Mouse (Mus musculus): ENCODE results near the gene Gm45711. TPM values are rescaled to one million over a fixed set of nuclear protein-coding genes. Genes with fewer than 3 reads are reported as not detected.

Gene Gm45711
- polyA plus RNA-seq, 1 experiment from 2014 or later = not detected

GRCm38 (mm10) chr8:104340233-104341105 lies 30.6 kb upstream of the Gm45711 start:
- peak; percentile 70 for TF ChIP-seq CTCF (IDR thresholded peaks at IDR 0.05; ENCODE audit: low read depth)
- WGBS = under 1% methylated on average over 47 of the region's 54 CpGs
- H3K27ac ChIP-seq = peak overlapping the region; percentile 90
- peak; percentile 72 for ATAC-seq (replicated peaks; ENCODE audit: low FRiP score, low read depth)
- H3K4me2 ChIP-seq (ENCODE audit: low read length) = peak overlapping the region; percentile 87
- H3K9ac ChIP-seq (ENCODE audit: low read depth, low read length) = peak overlapping the region; percentile 83
- no peaks in the 10 kb centered on the region for H3K27me3 ChIP-seq (ENCODE audit: insufficient read depth, low read length)
- peak; percentile 91 for DNase-seq (ENCODE audit: low spot score)
- peak overlapping the region; percentile 67 for H3K4me3 ChIP-seq (replicated peaks; ENCODE audit: low read depth, low read length)
- H3K36me3 ChIP-seq (ENCODE audit: insufficient read depth, low read length) = peaks cover 3% of the 10 kb centered on the region; the same call in 1 of the 2 replicates
- H3K4me1 ChIP-seq (replicated peaks; ENCODE audit: insufficient read depth, low read length) = 0 out of 2 replicates have a peak, but pooled peaks cover 12% of the 10 kb centered on the region
- no peaks in the 10 kb centered on the region for H3K9me3 ChIP-seq (replicated peaks; ENCODE audit: low read length)

GRCm38 (mm10) chr8:104339983-104340232 lies 30.0 kb upstream of the Gm45711 start:
- DNase-seq (ENCODE audit: low spot score) = no peak
- Histone ChIP-seq H3K4me2 (ENCODE audit: low read length) (peak overlapping the region; percentile 87), H3K9ac (ENCODE audit: low read depth, low read length) (peak overlapping the region; percentile 83), H3K4me3 (replicated peaks; ENCODE audit: low read depth, low read length) (peak overlapping the region; percentile 67), H3K4me1 (replicated peaks; ENCODE audit: insufficient read depth, low read length) (0 out of 2 replicates have a peak, but pooled peaks cover 12% of the 10 kb centered on the region), H3K27me3 (ENCODE audit: insufficient read depth, low read length) (no peaks in the 10 kb centered on the region), H3K36me3 (ENCODE audit: insufficient read depth, low read length) (no peaks in the 10 kb centered on the region), H3K27ac (peak overlapping the region; percentile 90; the same call in 1 of the 2 replicates), H3K9me3 (replicated peaks; ENCODE audit: low read length) (no peaks in the 10 kb centered on the region)
- ATAC-seq (replicated peaks; ENCODE audit: low FRiP score, low read depth) = 0 out of 2 replicates have a peak, but pooled peaks have one; percentile 1
- WGBS = 3% methylated on average over 6 of the region's 6 CpGs
- no peak for TF ChIP-seq CTCF (IDR thresholded peaks at IDR 0.05; ENCODE audit: low read depth)

- no peak for ATAC-seq (replicated peaks; ENCODE audit: low FRiP score, low read depth)
- Histone ChIP-seq H3K4me3 (replicated peaks; ENCODE audit: low read depth, low read length) (peak within 1 kb of the TSS; percentile 67), H3K9ac (ENCODE audit: low read depth, low read length) (peak within 1 kb of the TSS; percentile 83), H3K4me2 (ENCODE audit: low read length) (peak within 1 kb of the TSS; percentile 87), H3K9me3 (replicated peaks; ENCODE audit: low read length) (no peaks in the 10 kb centered on the region), H3K27me3 (ENCODE audit: insufficient read depth, low read length) (no peaks in the 10 kb centered on the region), H3K36me3 (ENCODE audit: insufficient read depth, low read length) (no peaks in the 10 kb centered on the region), H3K4me1 (replicated peaks; ENCODE audit: insufficient read depth, low read length) (0 out of 2 replicates have a peak, but pooled peaks cover 12% of the 10 kb centered on the region), H3K27ac (peak within 1 kb of the TSS; percentile 90; the same call in 1 of the 2 replicates)
- DNase-seq (ENCODE audit: low spot score) = peak; percentile 66
- 15% methylated on average over 16 of the region's 18 CpGs for WGBS
- TF ChIP-seq CTCF (IDR thresholded peaks at IDR 0.05; ENCODE audit: low read depth) = no peak
These were observed 29.5 kb upstream of the Gm45711 start, which contains the start of gene Cmtm3 for GRCm38 (mm10) chr8:104339229-104339982. Gene Cmtm3, plus strand, starts transcription at chr8:104339410.

- H3K36me3 ChIP-seq (ENCODE audit: insufficient read depth, low read length) = no peaks in the 10 kb centered on the region
- ATAC-seq (replicated peaks; ENCODE audit: low FRiP score, low read depth) (no peak), DNase-seq (ENCODE audit: low spot score) (no peak)
- H3K9me3 ChIP-seq (replicated peaks; ENCODE audit: low read length) = no peaks in the 10 kb centered on the region
- no peaks in the 10 kb centered on the region for H3K27me3 ChIP-seq (ENCODE audit: insufficient read depth, low read length)
- WGBS = 54% methylated on average over 3 of the region's 3 CpGs
- H3K4me2 ChIP-seq (ENCODE audit: low read length) = no peak overlapping the region
- H3K4me3 ChIP-seq (replicated peaks; ENCODE audit: low read depth, low read length) = no peak overlapping the region
- H3K4me1 ChIP-seq (replicated peaks; ENCODE audit: insufficient read depth, low read length) = 0 out of 2 replicates have a peak, but pooled peaks cover 12% of the 10 kb centered on the region
- no peak overlapping the region for H3K27ac ChIP-seq
- H3K9ac ChIP-seq (ENCODE audit: low read depth, low read length) = no peak overlapping the region
- TF ChIP-seq CTCF (IDR thresholded peaks at IDR 0.05; ENCODE audit: low read depth) = no peak
These were observed 28.0 kb upstream of the Gm45711 start for GRCm38 (mm10) chr8:104337890-104338289.

GRCm38 (mm10) chr8:104336806-104337205 lies 26.9 kb upstream of the Gm45711 start:
- Histone ChIP-seq H3K9ac (ENCODE audit: low read depth, low read length) (no peak overlapping the region), H3K4me1 (replicated peaks; ENCODE audit: insufficient read depth, low read length) (0 out of 2 replicates have a peak, but pooled peaks cover 10% of the 10 kb centered on the region), H3K27ac (no peak overlapping the region), H3K9me3 (replicated peaks; ENCODE audit: low read length) (no peaks in the 10 kb centered on the region), H3K27me3 (ENCODE audit: insufficient read depth, low read length) (no peaks in the 10 kb centered on the region), H3K4me3 (replicated peaks; ENCODE audit: low read depth, low read length) (no peak overlapping the region), H3K4me2 (ENCODE audit: low read length) (no peak overlapping the region), H3K36me3 (ENCODE audit: insufficient read depth, low read length) (no peaks in the 10 kb centered on the region)
- DNase-seq (ENCODE audit: low spot score) (no peak), ATAC-seq (replicated peaks; ENCODE audit: low FRiP score, low read depth) (no peak)
- 94% methylated on average over 1 of the region's 1 CpGs for WGBS
- TF ChIP-seq CTCF (IDR thresholded peaks at IDR 0.05; ENCODE audit: low read depth) = no peak

GRCm38 (mm10) chr8:104334196-104334595 lies 24.3 kb upstream of the Gm45711 start:
- Histone ChIP-seq H3K4me3 (replicated peaks; ENCODE audit: low read depth, low read length) (no peak overlapping the region), H3K27ac (no peak overlapping the region), H3K36me3 (ENCODE audit: insufficient read depth, low read length) (no peaks in the 10 kb centered on the region), H3K9ac (ENCODE audit: low read depth, low read length) (no peak overlapping the region), H3K9me3 (replicated peaks; ENCODE audit: low read length) (no peaks in the 10 kb centered on the region), H3K4me1 (replicated peaks; ENCODE audit: insufficient read depth, low read length) (no peaks in the 10 kb centered on the region), H3K4me2 (ENCODE audit: low read length) (no peak overlapping the region), H3K27me3 (ENCODE audit: insufficient read depth, low read length) (no peaks in the 10 kb centered on the region)
- ATAC-seq (replicated peaks; ENCODE audit: low FRiP score, low read depth) = no peak
- WGBS = 60% methylated on average over 1 of the region's 1 CpGs
- DNase-seq (ENCODE audit: low spot score) = no peak
- no peak for TF ChIP-seq CTCF (IDR thresholded peaks at IDR 0.05; ENCODE audit: low read depth)
